Mouse (Mus musculus): Measurements from ENCODE around the gene Srsf2.

DNA sequence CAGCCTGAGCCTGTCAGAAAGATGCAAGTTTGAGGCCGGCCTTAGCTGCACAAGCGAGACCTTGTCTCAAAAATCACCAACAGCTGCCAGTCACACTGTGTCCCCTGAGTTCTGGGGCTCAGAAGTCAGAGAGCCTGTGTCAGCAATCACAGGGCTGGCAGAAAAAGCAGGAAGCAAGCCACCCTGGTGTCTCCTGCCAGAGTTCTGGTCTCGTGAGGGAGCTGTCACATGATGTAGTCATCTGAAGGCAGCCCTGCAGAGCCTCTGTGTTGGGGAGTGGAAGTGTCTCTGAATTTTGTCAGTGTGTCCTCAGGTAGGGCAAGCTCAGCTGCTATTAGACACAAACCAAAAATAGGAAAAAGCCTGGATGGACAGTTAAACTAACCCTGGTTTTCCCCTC lies 15.2 kb upstream of the Srsf2 start:
- TF ChIP-seq CTCF (conservative IDR thresholded peaks at IDR 0.05; ENCODE audit: insufficient read depth, insufficient read length, low read depth, low read length) (no peak), POLR2A (IDR thresholded peaks at IDR 0.05; ENCODE audit: low read depth, low read length) (no peak)
